Mouse (Mus musculus): ENCODE results near the gene Tnfaip2.
A peak's percentile ranks its signal among the peaks of the same experiment; 100 is the strongest.

Gene Tnfaip2

DNA sequence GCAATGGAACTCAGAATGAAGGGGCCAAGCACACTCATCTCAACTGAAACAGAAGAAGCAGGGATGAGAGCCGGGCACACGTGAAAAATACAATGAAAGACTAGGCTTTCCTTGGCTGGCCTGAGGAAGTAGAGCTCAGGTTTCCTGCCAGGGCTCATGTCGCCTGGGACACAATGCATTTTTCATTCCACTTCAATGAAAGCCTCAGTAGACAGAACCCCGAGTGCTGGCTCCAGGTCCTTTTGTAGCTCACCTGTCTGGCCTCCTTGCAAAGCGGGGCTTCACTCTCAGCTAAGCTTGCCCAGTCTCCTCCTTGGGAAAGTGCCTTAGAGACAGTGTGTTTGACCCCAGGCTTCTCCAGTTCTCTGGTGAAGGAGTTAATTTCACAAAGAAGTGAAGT lies 36.7 kb downstream of the Tnfaip2 start:
- no peak for DNase-seq

DNA sequence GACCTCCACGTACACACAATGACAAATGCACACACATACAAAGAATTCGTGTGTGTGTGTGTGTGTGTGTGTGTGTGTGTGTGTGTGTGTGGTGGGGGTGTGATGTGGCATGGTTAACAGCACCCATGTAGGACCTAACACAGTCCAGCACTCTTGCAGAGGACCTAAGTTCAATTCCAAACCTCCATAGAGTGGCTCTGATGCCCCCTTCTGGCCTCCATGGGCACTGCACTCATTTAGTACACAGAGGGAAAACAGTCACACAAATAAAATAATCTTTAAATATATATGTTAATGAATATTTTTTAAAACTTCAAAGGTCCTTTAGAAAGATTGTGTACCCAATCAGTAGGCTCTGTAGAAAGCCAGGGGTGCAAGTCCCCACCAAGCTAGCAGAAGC lies 37.6 kb downstream of the Tnfaip2 start:
- peak in 1 of 2 experiments; percentile 80 for DNase-seq

DNA sequence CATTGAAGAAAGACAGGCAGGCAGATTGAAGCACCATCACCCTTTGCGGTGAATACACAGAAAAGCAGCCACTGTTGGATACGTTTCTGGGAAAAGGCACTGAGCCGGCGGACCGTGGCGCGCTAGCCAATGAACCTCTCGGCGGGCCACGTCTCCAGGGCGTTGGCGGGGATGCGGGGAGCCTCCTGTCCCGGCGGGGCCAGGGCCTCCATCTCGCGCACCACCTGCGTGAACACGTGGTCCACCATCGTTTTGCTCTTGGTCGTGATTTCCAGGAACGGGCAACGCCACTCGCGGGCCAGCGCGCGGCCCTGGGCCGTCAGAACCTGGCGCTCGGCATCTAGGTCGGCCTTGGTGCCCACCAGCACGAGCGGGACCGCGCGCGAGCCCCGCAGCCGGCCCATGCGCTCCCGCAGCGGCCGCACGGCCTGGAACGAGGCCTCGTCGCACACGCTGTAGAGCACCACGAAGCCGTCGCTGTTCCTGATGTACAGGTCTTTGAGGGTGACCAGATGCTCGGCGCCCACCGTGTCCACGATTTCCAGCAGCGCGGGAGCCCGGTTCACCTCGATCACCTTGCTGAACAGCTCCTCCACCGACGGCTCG lies 42.9 kb downstream of the Tnfaip2 start:
- DNase-seq, result no peak

DNA sequence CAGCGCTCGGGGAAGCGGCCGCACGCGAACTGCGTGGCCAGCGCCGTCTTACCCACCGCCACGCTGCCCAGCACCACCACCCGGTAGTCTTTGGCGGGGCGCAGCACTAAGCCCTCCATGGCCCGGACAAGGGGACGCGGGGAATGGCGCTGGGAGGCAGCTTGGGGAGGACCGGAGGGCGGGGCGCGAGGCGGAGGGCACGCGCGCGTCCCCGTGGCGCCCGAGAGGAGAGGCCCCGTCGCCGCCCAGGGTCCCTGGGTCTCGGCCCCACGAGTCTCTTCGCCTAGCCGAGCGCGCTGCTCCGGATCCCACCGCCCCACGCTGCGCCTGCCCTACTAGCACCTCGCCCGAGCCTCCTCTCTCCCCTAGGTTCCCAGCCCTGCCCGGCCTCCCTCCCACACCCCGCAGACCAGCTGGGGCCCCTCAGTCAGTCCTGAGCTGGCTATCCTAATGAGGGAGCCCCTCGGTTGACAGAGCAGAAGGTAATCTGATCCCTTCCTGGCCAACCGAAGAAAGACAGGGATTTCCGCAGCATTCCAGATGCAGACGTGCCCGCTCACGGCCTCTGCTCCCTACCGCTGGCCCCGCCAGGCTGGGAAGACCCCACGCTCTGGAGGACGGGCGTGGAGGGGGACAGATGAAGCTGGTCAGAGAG lies 43.5 kb downstream of the Tnfaip2 start, which contains the start of gene Gm266:
Gm266 (minus strand) TSS at position 172 of the 655 bp plus-strand sequence.
- peak; percentile 24 to 50 for DNase-seq

DNA sequence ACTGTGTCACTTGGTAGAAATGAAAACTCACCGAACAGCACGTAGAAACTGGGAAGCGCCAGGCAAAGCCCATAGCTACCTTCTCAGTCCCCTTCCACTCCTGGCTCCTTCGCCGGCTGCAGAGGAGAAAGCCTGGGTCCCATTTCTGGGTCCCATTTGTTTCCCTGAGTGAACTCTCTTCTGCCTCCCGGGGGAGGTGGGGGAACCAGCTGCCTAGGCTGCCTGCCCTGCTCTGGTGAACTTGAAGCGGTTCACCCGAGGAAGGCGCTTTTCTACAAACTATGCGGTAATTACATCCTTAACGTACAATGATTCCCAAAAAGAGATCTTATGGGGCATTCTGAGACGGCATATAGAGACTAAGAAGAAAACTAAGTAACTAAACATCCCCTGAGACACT lies 44.2 kb downstream of the Tnfaip2 start:
- no peak for DNase-seq

DNA sequence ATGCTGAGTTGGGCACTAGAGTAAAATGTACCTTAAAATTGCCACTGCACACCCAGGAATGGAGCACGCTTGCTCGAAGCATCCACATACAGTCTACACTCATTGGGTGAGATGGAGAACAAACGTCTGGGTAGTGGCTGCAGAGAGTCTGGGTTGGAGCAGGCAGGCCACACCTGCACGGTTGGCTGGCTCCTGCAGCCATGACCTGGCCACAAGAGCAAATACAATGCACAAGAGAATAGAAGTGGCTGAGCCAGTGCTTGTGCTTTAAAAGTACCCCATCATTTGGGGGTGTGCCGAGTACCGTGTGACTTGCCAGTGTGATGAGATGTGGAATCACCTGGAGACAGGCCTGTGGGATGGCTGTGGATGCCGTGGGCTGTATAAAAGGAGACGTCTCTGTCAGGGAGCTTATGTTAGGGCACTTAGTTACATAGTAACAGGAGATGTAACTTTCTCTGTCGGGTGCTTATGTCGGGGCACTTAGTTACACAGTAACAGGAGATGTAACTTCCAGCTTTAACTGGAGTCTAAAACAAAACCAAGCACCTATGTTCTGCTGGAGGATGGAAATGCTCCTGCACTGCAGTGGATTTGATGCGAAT lies 47.1 kb downstream of the Tnfaip2 start:
- peak in 1 of 2 experiments; percentile 35 for DNase-seq

DNA sequence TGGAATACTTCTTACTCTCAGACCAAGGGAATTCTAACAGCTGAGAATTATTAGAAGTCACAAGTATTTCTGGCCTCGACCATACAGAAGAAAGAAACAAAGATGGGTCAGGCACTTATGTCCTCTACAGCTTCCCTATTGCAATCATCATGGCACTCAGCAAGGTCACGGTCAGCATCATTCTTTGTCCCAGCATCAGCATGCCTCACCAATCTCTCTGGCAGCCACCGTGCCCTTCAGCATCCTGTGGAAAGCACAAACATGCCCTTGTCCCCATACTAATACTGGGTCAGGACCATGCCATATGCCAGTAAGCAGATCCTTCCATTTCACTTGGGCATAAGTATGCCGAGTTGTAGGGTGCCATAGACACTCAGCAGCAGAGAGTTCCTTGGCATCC lies 52.7 kb downstream of the Tnfaip2 start:
- no peak for DNase-seq

DNA sequence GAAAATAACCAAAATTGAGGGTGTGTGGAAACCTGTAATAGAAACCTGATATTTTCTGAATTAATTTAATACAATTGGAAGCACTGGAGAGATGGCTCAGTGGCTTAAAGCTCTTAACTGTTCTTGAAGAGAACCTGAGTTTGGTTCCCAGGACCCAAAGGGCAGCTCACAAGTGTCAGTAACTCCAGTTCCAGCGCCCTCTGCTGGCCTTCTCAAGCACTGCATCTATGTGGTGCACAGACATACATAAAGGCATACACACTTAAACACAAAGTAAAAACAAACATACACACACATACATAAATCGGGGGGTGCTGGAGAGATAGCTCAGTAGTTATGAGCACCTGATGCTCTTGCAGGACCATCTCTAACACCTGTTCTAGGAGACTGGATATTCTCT lies 54.8 kb downstream of the Tnfaip2 start:
- DNase-seq, result peak; percentile 36 to 46

DNA sequence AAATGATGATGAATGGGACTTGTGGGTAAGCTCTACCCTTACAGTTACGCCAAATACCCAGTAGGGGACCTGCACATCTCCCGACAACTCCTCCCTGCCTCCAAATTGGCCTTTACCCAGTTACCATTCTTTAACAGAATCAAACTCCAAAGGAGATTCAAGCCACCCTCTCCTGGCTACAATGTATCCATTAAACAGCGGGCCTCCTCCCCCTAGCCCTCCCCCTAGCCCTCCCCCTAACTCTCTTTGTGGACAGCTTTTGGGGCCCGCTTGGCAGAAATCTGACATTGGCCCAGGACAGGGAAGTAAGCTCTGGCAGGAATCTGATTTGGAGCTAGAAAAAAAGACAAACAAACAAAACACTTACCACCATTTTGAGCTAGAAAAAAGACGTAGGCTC lies 57.3 kb downstream of the Tnfaip2 start:
- peak in 1 of 2 experiments; percentile 19 for DNase-seq

DNA sequence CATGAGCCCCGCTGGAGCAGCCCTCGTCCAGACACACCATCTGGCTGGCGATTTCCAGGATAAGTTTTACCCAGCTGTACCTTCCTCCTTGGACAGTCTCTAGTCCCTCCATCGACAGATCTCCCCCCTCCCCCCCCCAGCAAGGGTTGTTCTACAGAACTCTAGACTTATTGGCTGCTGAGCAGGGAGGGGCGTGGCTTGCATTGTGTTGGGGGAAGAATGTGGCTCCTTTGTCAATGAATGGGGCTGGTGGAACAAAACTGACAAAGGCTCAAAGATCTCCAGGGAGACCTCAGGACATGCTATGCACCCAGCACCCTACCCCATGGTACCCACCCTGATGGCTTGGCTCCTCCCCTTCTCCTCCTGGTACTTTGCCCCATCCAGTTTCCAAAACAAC lies 58.5 kb downstream of the Tnfaip2 start:
- DNase-seq, result peak in 1 of 2 experiments; percentile 26

DNA sequence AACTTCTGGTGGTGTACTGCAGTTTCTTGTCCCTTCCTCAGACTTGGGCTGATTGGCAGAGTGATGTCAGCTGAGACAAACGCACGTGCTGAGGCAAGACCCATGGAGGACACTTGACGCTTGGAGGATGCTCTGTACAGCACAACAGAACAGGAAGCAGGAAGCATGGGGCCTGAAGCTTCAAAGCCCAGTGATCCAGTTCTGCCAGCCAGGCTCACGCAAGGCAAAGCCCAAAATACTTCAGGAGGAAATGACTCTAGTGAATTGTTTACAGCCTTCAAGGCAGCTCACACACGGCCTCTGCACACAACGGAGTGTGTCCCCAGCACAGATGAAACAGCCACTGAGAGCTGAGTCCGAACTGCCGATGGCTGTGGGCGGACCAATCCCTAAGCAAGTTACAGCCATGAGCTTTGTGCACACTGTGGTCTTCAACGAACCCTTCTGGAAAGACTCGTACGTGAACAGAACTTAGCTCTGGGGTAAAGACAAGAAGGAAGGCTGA lies 60.8 kb downstream of the Tnfaip2 start:
- peak in 1 of 2 experiments; percentile 40 for DNase-seq

DNA sequence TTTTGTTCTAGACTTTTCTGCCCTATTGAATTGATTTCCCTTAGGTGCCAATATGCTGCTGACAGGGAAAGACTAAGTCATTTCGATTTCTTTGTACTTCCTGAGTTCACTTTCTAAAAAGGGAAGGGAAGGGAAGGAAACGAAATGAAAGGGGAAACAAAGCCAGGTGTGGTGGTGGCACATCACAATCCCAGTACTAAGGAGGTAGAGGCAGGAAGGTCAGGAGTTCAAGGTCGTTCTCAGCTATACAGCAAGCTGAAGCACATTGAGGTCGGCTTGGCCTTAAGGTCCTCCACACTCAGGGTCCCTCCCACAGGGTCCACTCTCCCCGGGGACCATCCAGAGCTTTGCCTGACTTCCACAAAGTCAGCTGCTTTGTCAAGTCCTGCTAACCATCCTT lies 61.3 kb downstream of the Tnfaip2 start:
- peak in 1 of 2 experiments; percentile 28 for DNase-seq
